Mouse (Mus musculus) left cerebral cortex, adult 8-10 months (tissue): ENCODE data around the gene Gnb2. TPM values are rescaled to one million over a fixed set of nuclear protein-coding genes. Genes with fewer than 3 reads are reported as not detected.
A peak's percentile ranks its signal among the peaks of the same experiment; 100 is the strongest.

Experiments used
- DNase-seq, 2 experiments: peaks; one replicate each; pipeline ENCODE4 v3.0.0; 2022; ENCODE audit warnings: low spot score in 2 of 2
- total RNA-seq, 4 experiments: library from RNA; stranded (reverse); gene quantifications; 2 replicates each; pipeline ENCODE4 v1.2.4; 2022

The Gnb2 gene
- total RNA-seq, 4 experiments from 2014 or later: 654 to 672 (median 660) TPM

DNA sequence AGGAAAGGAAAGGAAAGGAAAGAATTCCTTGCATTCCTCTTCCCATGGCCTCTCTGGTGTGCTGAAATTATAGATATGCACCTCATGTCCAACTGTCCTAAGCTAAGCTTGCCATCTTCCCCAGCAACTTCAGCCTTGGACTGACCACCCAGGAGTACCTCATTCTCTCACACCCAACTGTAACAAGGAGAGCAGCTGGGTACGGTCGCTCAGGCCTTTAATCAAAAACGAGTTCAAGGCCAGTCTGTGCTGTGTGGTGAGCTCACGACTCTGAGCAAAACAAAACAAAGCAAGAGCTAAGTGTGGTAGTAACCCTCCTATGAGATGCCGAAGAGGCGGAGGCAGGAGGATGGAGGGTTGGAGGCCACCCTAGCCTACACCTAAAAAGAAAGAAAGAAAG, 7.7 kb upstream of the Gnb2 start:
- no peak for DNase-seq

DNA sequence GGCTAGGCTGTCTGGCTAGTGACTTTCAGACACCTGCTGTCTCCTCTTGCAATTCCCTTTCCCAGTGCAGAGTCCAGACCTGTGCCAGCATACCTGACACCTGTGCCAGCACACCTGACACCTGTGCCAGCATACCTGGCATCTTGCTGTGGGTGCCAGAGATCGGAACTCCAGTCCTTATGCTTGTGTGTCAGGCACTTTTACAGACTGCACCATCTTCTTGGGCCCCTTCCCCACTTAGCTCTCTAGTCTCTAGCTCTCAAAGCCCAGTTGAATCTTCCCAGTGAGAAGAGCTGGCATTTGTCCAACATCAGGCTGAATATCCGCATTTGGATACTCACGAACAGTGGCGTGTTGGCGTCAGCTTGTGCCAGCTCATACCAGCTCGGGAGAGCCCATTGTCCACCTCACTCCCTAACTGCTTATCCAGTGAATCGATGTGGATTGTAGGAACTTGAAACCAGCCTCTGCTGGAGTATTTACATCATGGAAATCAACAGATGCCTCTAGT, 6.0 kb upstream of the Gnb2 start:
- peak in 1 of 2 experiments; percentile 64 for DNase-seq

DNA sequence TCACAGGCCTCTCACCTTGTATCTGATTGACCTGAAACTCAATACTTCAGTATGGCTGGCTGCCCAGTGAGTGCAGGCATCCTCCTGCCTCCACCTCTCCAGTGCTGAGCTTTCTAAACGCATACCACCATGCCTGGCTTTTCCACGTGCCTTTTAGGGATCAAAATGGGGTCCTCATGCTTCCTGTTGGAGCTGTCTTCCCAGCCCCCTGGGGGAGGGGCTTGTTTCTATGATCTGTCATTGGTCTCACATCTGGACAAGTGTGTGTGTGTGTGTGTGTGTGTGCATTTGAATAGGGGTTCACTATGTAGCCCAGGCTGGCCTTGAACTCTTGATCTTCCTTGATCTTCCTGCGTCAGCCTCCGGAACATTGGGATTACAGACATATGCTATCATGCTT, 4.2 kb upstream of the Gnb2 start:
- DNase-seq: no peak

DNA sequence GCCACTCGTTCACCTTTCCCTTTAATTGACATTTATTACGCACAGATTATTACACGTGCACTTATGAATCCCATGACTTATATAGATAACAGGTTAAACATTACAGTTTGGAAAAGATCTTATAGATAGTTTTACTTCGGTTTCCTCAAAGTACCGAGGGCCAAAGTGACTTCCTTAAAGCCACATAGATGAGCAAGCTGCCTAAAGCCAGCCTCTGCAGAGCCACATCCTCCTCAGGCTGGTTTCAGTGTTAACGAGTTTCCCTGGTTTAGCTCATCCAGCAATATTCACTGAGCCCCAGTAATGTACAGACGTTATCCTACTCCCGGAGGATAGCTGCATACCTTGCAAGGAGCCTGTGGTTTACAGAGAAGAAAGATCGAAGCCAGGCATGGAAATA, 2.0 kb upstream of the Gnb2 start:
- no peak for DNase-seq

DNA sequence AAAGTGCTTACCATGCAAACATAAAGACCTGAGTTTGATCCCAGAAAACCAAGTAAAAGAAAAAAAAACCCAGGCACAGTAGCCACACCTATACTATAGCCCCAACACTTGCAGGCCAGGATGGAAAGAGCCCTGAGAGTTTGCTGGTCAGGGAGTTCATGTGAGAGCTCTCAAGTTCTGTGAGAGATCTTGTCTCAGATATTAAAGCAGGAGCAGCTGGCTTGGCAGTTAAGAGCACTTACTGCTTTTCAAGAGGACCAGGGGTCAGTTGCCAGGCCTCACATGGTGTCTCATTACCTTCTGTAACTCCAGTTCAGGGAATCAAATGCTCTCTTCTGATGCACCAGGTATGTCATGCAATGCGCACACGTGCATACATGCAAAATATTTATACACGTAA, 1.5 kb upstream of the Gnb2 start:
- no peak for DNase-seq

DNA sequence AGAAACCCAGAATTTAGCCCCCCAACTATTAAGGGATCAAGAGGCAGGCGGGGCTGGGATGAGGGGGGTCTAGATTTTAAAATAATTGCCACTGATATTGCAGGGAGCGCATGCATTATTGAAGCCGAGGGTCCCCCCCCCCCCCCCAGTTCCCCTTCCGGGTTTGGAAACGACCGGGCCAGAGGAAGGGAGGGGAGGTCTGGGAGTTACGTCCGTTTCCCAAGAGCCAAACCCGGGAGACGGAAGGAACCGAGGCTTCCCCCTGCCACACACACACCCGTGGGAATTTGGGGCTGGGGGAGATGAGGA, 548 bp downstream of the Gnb2 start:
- DNase-seq: no peak

DNA sequence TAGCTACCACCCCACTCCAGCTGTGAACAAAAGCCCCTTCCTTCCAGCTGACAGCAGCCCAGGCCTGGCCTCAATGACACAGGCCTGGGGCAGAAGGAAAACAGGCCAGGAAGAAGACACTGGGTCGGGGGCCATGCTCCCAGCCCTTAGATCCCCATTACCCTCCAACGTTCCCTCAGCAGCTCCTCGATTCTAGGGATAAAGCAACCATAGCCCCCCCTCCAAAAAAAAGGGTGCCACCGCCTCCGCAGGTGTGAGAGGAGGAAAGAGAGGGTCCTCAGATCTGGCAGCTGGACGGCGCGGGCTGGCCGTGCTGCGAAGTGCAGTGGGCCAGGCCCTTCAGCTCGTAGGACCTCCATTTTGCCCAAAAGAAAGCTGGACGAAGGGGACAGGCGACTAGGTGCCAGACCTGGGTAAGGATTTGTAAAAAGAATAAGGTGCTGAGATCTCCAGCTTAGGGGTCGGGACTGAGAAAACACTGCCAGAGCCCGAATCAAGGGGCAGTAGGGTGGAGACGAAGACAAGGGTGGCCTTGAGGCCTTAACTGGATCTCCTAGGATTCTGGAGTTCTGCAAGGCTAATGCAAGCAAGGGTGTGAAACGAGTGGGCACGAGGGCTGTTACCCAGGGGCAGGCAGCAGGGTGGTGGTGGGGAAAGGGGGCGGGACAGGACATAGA, 1.0 kb downstream of the Gnb2 start:
- DNase-seq: no peak

DNA sequence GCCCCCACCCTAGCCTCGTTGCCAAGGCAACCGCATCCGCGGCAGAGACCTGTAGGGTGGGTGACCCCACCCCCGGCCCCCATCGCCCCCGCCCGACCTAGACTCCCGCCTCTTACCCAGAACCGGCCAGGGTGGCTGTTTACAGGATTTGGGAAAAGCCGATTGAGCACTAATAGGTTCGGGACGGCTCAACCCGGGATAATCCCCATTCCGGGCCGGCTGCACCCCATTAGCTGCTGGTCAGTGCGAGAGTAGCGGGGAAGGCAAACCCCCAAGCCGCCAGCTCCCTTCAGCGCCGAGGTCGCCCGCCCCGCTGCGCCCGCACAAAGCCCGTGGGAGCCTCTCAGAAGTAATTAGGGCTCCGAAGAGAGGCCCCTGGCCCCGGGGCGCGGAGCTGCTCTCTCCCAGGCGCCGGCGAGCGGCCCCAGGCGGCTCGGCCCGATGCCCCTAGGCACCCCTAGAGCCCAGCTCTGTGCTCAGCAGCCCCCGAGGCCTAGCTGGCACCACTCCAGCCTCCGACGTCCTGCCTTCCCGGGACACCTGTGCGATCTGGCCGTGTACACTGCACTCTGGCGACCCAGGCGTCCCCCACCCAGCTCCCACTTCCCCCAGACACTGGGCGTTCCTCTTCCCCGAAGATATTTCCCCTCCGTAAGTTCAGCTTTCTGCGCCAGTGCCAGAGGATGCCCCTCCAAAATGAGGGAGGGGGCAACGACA, 1.7 kb downstream of the Gnb2 start:
- DNase-seq: peak in 1 of 2 experiments; percentile 64

DNA sequence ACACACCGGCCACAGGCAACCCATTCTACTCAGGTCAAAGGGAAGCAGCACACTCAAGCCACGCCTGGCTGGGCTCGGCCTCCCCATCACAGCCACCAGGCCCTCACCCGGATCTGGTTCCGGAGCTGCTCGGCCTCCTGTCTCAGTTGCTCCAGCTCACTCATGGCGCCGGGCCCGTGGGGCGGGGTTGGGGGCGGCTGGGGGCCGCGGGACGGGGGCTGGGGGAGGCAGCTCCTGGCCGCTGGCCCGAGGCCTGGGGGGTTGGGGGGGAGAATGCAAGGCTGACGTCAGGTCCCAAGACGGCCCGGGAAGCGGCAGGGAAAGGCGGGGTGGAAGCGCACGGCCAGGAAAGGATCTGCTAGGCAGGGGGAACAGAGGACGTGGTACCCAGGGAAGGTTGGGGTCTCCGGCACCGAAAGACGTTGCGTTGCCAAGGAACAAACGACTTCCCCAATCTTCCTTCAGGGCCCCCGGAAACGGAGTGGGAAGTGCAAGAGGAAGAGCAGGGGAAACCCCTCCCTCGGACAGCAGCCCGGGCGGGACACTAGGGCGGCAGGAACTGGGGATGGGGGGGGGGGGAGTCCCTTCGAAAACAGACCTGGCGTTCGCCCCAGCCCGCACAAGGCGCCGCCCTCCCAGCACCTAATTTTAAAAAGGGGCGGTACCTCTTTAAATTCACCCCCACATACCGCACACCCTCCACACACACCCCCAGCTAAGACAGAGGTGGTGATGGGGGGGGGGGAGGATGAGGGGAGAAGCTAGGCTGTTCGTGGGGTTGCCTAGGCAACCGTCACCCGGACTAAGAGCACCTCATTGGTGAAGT, 2.5 kb downstream of the Gnb2 start:
- DNase-seq: peak in 1 of 2 experiments; percentile 93

DNA sequence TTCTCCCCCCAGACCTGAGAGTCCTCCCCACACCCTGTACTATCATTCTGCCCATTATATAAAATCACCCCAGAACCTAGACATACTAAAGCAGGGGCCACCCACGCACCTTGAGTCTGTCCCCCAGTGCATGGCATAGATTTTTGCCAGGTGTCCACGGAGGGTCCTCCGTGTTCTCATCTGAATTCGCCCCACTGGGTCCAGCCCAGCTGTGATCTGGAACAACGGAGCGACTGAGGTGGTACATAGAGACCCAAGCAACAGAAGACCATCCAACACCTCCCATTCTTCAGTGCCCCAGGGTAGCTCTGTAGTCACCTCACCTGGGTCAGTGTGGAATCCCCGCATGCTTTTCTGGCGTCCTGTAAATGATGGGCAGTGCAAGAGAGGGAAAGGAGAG, 3.2 kb downstream of the Gnb2 start:
- no peak for DNase-seq

DNA sequence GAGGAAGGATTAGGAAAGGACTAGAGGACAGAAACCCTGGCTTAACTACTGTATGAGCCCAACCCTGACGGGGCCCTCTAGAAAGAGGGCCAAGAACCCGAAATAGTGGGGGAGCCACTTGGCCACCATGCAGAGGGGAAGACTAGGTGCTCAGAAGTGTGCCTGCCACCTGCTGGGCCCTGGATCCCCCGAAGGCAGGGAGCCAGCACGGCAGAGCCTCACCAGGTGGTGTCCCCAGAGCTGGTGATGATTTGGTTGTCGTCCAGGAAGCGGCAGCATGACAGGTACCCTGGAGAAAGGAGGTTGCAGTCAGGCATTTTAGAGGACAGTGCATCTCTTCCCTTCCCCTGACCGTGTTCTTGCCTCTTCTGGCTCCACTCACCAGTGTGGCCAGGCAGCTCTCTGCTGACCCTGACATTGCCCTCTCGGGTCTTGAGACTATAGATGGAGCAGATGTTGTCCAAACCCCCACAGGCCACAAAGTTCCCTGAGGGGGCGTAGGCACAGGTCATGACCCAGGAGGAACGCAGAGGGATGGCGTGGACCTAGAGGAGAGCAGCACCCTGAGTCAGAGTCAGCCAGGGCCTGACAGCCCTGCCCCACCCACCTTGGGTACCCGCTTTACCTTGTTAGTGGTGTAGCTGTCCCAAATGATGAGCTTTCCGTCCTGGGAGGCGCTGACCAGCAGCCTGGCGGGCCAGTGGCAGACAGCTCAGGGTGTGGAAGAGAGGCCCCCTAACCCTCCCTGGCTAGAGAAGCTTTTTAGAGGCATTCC, 3.9 kb downstream of the Gnb2 start:
- no peak for DNase-seq

DNA sequence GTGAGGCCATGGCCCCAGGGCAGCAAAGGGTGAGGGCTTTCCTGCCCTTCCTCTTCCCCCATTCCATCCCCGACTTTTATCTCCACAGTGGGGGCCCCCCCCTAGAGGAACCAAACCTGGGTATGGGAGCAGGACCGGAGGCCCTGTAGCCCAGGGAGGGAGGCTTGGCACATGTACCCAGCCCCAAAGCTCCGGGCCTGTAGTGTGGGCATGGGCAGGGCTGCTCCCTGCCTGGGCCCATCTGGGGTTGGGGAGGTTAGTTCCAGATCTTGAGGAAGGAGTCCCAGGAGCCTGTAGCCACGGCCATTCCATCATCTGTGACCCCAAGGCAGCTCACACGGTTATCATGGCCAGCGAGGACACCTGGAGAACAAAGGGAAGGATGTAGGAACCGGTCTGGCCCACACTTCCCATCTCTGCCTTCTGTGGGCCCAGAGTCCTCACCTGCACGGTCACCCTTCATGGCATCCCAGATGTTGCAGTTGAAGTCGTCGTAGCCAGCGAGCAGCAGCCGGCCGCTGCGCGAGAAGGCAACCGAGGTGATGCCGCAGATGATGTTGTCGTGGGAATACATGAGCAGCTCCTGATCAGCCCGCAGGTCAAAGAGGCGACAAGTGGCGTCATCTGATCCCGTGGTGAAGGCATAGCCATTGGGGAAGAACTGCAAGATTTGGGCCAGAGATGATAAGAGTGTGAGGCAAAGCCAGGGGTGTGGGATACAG, 4.9 kb downstream of the Gnb2 start:
- DNase-seq: no peak

DNA sequence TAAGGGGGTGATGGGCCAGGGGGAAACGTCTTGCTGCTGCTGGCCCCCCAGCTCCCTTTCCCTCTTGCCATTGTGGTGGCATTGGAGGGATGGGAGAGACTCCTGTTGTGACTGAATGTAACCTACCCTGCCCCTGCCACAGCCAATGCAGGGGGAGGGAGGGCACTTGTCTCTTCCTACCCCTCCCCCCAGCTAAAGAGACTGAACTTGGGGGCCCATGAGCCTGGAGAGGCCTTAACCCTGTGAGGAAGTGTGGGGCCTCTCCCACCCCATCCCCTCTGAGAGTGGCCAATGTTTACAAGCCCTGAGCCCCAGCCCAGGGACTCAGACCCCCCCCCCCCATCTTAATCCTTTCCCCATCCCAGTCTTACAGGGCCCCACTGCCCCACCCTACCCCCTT, 5.9 kb downstream of the Gnb2 start:
- DNase-seq: no peak

DNA sequence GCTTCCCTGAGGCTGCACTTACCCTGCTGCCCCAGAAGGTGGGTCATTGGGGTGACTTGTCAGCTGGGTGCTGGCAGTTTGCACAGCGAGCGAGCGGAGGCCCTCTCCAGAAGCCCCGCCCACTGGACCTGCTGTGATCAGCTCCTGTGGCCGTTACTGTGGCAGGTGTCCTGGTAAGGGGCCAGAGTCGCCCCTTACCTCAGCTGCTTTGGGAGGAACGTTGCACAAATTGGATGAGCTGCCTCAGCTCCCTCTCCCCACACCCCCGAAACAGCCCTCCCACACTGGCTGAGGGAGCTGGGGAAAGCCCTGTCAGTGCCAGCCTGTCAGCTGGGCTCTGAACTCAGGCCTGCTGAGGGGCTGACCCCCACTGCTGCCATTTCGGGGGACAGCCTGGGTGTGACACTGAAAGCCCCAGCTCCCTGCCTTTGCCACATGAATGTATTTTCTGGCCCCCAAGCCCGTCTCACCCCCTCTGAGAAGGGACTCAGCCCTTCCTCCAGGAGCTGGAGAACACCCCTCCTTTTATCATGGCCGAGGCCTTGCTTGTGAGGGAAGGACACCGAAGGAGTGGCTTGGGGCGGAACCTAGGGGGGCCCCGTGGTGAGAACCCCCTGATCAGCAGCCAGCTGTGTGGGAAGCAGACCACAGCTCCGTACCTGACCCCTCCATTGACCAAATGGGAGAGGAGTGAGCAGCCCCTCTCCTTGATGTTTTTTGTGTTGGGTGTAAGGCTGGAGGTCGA, 6.9 kb downstream of the Gnb2 start:
- DNase-seq: no peak

DNA sequence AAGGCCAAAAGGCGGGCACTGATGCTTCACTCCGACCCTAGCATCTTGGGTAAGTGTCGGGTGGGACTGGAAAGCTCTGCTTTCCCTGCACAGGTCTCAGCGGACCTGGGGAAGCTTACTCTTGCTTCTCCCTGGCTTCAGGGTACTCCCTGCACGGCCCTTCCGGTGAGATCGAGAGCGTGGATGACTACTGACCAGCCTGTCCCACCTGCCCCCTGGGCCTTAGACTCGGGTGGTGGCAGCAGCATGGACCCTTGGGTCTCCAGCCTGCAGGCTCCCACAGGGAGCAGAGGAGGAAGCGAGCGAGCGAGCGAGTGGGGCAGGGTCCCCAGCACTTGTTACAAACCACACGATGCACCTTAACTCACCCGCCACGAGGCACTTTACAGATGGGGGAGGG, 7.8 kb downstream of the Gnb2 start:
- no peak for DNase-seq

DNA sequence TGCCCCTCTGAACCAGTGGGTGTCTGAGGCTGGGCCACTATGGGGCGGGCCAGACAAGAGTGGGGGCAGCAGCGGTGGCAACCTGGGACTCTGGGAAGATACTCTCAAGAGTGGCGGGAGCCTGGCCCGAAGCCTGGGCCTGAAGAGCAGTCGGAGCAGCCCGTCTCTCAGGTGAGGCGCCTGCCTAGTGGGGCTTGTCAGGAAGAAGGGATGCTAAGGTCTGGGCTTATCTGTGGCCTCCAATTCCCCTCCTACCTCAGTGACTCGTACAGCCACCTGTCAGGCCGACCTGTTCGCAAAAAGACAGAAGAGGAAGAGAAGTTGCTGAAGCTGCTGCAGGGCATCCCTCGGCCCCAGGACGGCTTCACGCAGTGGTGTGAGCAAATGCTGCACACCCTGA, 8.6 kb downstream of the Gnb2 start:
- no peak for DNase-seq

DNA sequence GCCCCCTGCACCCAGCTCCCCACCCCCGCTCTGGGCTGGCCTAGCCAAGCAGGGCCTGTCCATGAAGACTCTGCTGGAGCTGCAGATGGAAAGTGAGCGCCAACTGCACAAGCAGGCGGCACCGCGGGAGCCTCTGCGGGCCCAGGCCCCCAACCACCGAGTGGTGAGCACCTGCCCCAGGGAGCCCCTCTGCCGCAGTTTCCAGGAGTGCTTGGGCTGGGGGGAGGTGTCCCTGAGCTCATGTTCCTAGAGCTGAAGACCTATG, 9.1 kb downstream of the Gnb2 start:
- DNase-seq: no peak

DNA sequence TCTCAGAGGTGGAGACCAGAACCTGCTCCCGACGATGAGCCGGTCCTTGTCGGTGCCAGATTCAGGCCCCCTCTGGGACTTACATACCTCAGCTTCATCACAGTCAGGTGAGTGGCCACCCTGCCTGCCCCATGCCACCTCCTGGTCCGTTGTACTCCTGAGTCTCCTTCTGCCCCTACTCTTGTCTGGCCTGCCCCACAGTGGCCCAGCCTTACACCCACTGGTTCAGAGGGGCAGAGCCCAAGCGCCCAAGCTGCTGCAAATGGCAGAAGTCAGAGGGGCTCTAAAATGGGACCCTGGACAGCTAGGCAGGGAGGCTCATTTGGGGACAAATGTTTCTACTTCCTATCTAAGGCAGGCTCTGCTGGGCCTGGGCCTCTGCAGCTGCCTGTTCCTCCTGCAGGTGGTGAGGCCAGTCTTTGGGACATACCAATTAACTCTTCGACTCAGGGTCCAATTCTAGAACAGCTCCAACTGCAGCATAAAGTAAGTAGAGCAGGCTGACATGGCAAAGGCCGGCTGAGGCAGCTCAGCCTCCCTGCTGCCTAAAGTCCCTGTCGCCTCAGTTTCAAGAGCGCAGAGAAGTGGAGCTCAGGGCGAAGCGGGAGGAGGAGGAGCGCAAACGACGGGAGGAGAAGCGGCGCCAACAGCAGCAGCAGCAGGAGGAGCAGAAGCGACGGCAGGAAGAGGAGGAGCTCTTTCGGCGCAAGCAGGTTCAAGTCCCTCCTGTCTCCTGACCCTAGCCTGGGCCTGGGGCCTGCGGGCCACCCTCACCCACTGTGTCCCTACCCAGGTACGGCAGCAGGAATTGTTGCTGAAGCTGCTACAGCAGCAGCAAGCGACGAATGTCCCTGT, 9.7 kb downstream of the Gnb2 start:
- no peak for DNase-seq

DNA sequence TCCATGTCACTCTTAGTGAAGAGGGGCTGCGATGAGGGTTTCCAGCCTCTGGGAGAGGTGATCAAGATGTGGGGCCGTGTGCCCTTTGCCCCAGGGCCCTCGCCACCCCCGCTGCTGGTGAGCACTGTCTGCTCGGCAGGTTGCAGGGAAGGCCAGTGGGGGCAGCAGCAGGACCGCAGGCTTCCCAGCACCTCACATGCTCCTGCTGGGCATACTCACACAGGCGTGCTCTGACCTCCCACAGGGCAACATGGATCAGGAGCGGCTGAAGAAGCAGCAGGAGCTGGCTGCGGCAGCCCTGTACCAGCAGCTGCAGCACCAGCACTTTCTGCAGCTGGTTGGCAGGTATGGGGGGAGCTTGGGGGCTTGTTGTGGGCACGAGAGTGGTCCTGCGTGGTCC, 10.6 kb downstream of the Gnb2 start:
- DNase-seq: no peak

DNA sequence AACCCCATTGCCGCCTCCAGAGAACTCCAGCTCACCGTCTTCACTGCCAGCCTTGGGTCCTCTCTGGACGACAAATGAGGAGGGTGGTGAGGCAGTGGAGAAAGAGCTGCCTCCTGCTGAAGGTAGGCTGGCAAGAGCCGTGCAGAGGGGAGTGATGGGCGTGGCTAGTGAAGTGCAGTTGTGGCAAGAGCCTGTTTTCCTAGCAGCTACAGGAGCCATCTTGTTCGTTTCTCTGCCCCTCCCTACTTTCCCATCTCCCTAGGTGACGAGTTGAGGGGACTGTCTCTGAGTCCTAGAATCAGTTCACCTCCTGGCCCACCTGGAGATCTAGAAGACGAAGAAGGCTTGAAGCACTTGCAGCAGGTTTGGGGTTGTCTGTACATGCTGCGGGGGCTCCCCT, 11.4 kb downstream of the Gnb2 start:
- DNase-seq: no peak
